26 mouse cellular contexts compared by ENCODE assay signal in genomic region chr9:7797542-7797941, GRCm38 (mm10).
"Had no signal": no experiment of that assay in that cellular context is flagged by ENCODE, and none has a peak within 500 bp of the region (broad histone marks: within the 10 kb centered on the region; RNA-seq: fewer than 3 reads in every experiment).

No protein-coding gene starts in this region.

- H3K4me3 ChIP-seq: gastrocnemius, adult 2 months; heart, embryonic 12.5 days; hindbrain, embryonic 13.5 days; hindbrain, embryonic 15.5 days; kidney, embryonic 15.5 days; limb, embryonic 12.5 days; liver, embryonic 15.5 days had no signal

- H3K9me3 ChIP-seq: heart, embryonic 12.5 days; hindbrain, embryonic 13.5 days; hindbrain, embryonic 15.5 days; kidney, embryonic 15.5 days; limb, embryonic 12.5 days; liver, embryonic 15.5 days had no signal

- H3K4me2 ChIP-seq: heart, embryonic 12.5 days; hindbrain, embryonic 13.5 days; hindbrain, embryonic 15.5 days; kidney, embryonic 15.5 days; limb, embryonic 12.5 days; liver, embryonic 11.5 days; liver, embryonic 15.5 days had no signal

- H3K9ac ChIP-seq: heart, embryonic 12.5 days; hindbrain, embryonic 13.5 days; hindbrain, embryonic 15.5 days; kidney, embryonic 15.5 days; limb, embryonic 12.5 days; liver, embryonic 15.5 days; liver, postnatal 0 days had no signal

- H3K27ac ChIP-seq: gastrocnemius, adult 2 months; hindbrain, embryonic 13.5 days; hindbrain, embryonic 15.5 days; hindbrain, postnatal 0 days; kidney, embryonic 15.5 days; kidney, postnatal 0 days; limb, embryonic 12.5 days; liver, embryonic 15.5 days had no signal

- H3K27me3 ChIP-seq: heart, embryonic 12.5 days; hindbrain, embryonic 13.5 days; hindbrain, embryonic 15.5 days; kidney, embryonic 15.5 days; limb, embryonic 12.5 days; liver, embryonic 15.5 days had no signal

- DNase-seq: gastrocnemius, adult 2 months; gastrocnemius, postnatal 14 days; gastrocnemius, postnatal 36 days; heart, adult 18-20 months; heart, postnatal 10 days; heart, postnatal 36 days; kidney, adult 11 months; kidney, adult 2 months; kidney, adult 9 months; kidney, postnatal 14 days; kidney, postnatal 36 days; layer of hippocampus, adult 9-11 months; layer of hippocampus, postnatal 36 days; left cerebral cortex, postnatal 4 days; liver; liver, postnatal 0 days had no signal

- H3K36me3 ChIP-seq: hindbrain, embryonic 15.5 days had no signal

- ATAC-seq: hindbrain, postnatal 0 days; intestine, embryonic 16.5 days; liver, postnatal 0 days had no signal

- H3K4me1 ChIP-seq: heart, embryonic 12.5 days; hindbrain, embryonic 13.5 days; hindbrain, embryonic 15.5 days; kidney, embryonic 15.5 days; limb, embryonic 12.5 days had no signal
